Mouse (Mus musculus) gastrocnemius, adult 8-10 months (tissue): ENCODE results near the gene H60b. TPM values are rescaled to one million over a fixed set of nuclear protein-coding genes. Genes with fewer than 3 reads are reported as not detected.
A peak's percentile ranks its signal among the peaks of the same experiment; 100 is the strongest.
"Not testable (repeated sequence)": the region's sequence is repeated elsewhere in the genome, so short reads cannot be mapped to it uniquely, and the experiment has no call there.

ENCODE experiments used
- DNase-seq, 2 experiments: peaks; one replicate each; pipeline ENCODE4 v3.0.0; 2022; ENCODE audit warnings: low spot score in 2 of 2
- total RNA-seq, 4 experiments: library from RNA; stranded (reverse); gene quantifications; 2 replicates each; pipeline ENCODE4 v1.2.4; 2022

Gene H60b
- total RNA-seq, result not detected

- peak in 1 of 2 experiments; percentile 39 for DNase-seq
Observed at GRCm38 (mm10) chr10:22158310-22158999, at the start of gene H60b, which contains the start of gene Raet1e. TSS of gene H60b (plus strand) at chr10:22158586. TSS of gene Raet1e (plus strand) at chr10:22158569.

GRCm38 (mm10) chr10:22140665-22141280, 17.6 kb upstream of the H60b start:
- peak; percentile 52 to 55 for DNase-seq

- DNase-seq, result not testable (repeated sequence)
Observed at GRCm38 (mm10) chr10:22142194-22142593, 16.2 kb upstream of the H60b start.

- DNase-seq, result no peak
Observed at GRCm38 (mm10) chr10:22142926-22143325, 15.5 kb upstream of the H60b start.

GRCm38 (mm10) chr10:22148441-22149072, 9.8 kb upstream of the H60b start:
- peak; percentile 37 to 44 for DNase-seq

- DNase-seq, result no peak
Observed at GRCm38 (mm10) chr10:22149073-22149690, 9.2 kb upstream of the H60b start, which contains the start of gene E030030I06Rik. TSS of gene E030030I06Rik (minus strand) at chr10:22149270.

- no peak for DNase-seq
Observed at GRCm38 (mm10) chr10:22149691-22150465, 8.5 kb upstream of the H60b start.

- DNase-seq, result no peak
Observed at GRCm38 (mm10) chr10:22150593-22150992, 7.8 kb upstream of the H60b start.

GRCm38 (mm10) chr10:22151056-22151862, 7.1 kb upstream of the H60b start:
- not testable (repeated sequence) for DNase-seq

- DNase-seq, result not testable (repeated sequence)
Observed at GRCm38 (mm10) chr10:22151863-22152640, 6.3 kb upstream of the H60b start.

GRCm38 (mm10) chr10:22153147-22153690, 5.2 kb upstream of the H60b start:
- not testable (repeated sequence) for DNase-seq

- not testable (repeated sequence) for DNase-seq
Observed at GRCm38 (mm10) chr10:22154127-22154526, 4.3 kb upstream of the H60b start.

GRCm38 (mm10) chr10:22154871-22155799, 3.3 kb upstream of the H60b start:
- DNase-seq, result no peak

GRCm38 (mm10) chr10:22159131-22159561, 760 bp downstream of the H60b start:
- no peak for DNase-seq

- no peak for DNase-seq
Observed at GRCm38 (mm10) chr10:22159581-22160140, 1.3 kb downstream of the H60b start.

- not testable (repeated sequence) for DNase-seq
Observed at GRCm38 (mm10) chr10:22163279-22163678, 4.9 kb downstream of the H60b start.
